Mouse (Mus musculus): ENCODE measurements around the gene Spesp1. TPM values are rescaled to one million over a fixed set of nuclear protein-coding genes. Genes with fewer than 3 reads are reported as not detected.

Gene Spesp1
- total RNA-seq, 1 experiment from 2014 or later, result not detected

DNA sequence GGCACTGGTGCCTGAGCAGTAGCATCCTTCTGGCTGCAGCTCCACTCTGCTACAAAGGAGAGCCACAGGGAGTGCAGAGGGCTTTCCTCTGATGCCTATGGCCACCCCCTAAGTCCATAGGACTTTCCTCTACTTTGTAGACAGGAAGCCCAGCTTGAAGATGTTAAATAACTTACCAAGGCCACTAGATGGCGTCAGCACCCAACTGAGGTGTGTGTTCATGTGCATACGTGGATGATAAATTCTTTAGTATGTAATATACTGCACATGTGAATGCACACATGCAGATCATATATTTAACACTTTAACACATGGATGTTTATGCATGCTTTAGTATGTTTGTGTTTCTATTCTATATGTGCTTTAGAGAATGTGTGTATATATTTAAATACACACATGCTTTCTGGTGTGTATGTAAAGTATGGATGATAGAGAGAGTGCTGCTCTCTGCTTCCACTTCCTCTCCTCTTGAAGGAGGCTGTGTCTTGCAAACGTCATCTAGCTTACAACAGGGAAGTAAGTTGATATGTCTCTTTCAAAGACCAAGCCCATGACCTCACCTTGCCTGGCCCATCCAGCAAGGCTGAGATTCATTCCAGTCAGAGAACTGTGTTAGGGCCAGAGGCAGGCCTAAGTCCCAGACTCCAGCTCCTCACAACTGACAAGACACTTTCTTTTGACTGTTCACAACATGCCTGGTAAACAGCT is 28.1 kb downstream of the Spesp1 start:
- 0 out of 2 replicates have a peak, but pooled peaks have one; percentile 11 for ATAC-seq (ENCODE audit: extremely low read depth, insufficient number of reproducible peaks, low FRiP score, poor library complexity, severe bottlenecking)

DNA sequence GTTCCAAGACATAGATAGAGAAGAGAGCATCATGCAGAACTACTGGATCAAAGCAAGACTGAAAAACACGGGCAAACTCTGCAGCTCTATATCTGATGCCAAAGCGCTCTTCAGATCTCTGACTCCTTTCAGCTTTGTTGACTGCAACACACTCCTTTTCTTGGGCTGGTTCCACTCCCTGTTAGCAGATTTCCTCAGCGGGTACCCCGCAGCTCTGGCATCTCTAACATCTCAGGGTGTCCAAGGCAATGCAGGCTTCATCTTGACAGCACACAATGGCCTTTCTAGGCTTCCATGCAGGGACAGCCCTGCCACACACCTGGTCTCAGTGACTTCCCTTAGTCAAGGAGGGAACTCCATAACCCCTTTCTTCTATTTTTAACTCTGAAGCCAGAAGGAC is 31.7 kb downstream of the Spesp1 start:
- ATAC-seq (ENCODE audit: extremely low read depth, insufficient number of reproducible peaks, low FRiP score, poor library complexity, severe bottlenecking), result no peak

DNA sequence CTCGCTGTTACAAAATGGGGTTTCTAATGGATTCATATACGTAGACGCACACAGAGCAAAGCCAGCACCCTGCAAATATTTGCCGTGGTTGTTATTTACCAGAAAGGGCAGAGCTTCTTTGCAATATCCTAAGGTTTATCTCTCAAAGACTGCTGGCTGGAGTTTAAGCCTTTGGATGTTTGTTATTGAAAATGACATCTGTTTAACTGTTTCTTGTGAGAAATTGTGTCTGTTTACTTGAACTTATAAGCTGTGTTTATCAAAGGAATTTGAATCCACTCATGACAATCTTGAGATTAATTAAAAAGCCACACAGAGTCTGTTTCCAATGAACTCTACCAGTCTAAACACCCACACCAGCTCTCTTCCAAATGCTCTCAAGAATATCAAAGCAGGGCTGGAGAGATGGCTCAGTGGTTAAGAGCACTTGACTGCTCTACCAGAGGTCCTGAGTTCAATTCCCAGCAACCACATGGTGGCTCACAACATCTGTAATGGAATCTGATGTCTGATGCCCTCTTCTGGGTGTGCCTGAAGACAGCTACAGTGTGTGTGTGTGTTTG is 35.5 kb downstream of the Spesp1 start:
- no peak for ATAC-seq (ENCODE audit: extremely low read depth, insufficient number of reproducible peaks, low FRiP score, poor library complexity, severe bottlenecking)

DNA sequence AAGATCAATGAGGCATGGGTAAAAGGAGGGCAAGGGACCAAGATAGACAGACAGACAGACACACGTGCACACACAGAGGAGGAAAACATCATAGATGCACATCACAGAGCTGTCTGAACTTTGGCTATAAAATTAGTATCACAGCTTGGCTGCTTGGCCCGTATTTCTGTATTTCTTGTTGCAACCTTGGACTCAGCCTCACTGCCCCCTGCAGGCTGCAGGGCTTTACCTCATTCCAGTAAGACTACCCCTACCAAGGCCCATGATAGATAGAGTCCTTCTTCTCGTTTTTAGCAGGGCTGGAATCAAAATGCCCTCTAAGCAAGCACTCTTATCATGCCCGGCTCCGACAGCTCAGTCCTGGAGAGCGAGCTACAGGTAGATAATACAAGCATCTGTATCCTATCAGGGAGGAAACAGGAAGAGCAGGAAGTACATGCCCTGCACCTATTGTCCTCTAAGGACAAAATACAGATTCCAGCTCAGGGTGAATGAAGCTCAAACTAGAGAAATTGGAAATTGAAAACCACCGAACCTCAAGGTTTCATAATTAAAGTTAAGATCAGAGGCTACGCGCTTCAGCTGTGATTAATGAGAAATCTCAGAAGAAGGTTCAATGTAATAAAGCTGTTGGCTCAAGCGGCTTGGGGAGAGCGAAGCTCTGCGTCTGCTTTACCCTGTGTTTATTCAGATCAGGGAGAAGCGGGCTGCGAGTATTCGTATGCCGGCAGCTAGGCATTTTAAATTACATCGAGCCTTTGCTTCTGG is 36.2 kb downstream of the Spesp1 start:
- no peak for ATAC-seq (ENCODE audit: extremely low read depth, insufficient number of reproducible peaks, low FRiP score, poor library complexity, severe bottlenecking)

DNA sequence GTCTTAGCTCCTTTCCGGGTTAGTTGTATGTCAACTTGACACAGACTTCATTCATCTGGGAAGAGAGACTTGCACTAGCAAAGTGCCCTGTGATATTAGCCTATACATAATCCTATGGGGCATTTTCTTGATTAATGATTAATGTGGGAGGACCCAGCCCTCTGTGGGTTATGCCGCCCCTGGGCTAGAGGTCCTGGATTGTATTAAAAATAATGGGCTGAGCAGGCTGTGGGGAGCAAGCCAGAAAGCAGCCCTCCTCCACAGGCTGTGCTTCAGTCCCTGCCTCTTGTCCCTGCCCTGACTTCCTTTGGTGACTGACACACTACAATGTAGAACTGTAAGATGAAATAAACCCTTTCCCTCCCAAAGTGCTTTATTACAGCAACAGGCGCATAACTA is 37.4 kb downstream of the Spesp1 start:
- ATAC-seq (ENCODE audit: extremely low read depth, insufficient number of reproducible peaks, low FRiP score, poor library complexity, severe bottlenecking), result no peak

GRCm38 (mm10) chr9:62243991-62244611 is 37.9 kb downstream of the Spesp1 start:
- ATAC-seq (ENCODE audit: extremely low read depth, insufficient number of reproducible peaks, low FRiP score, poor library complexity, severe bottlenecking), result peak; percentile 32; the same call in 1 of the 2 replicates

GRCm38 (mm10) chr9:62240036-62240435 is 42.0 kb downstream of the Spesp1 start:
- no peak for ATAC-seq (ENCODE audit: extremely low read depth, insufficient number of reproducible peaks, low FRiP score, poor library complexity, severe bottlenecking)

DNA sequence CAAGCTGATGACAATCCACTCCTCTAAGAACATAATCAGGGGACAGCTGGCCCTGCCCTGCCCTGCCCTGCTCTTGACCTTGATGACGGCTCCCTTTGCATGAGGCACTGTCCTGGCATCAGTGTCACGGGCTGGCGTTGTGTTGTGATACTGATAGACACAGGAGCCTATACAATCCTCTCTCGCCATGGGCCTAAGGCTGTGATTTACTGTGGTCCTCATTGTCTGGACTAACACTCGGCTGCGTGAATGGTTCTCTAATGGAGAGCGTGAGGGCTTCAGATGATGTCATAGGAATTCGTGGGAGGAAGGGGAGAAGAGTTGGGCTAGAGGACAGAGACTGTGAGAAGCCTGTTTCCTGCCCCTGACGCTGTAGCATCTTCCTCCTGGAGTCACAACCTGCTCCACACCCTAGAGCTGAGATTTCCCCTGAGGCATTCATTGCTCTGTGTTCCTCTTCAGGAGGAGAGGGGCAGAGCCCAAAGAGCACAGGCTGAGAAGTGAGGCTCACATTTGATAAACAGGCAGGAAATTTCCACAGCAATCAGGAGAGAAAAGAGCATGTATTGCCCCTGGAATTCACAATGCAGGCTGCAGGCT is 44.5 kb downstream of the Spesp1 start:
- no peak for ATAC-seq (ENCODE audit: extremely low read depth, insufficient number of reproducible peaks, low FRiP score, poor library complexity, severe bottlenecking)

DNA sequence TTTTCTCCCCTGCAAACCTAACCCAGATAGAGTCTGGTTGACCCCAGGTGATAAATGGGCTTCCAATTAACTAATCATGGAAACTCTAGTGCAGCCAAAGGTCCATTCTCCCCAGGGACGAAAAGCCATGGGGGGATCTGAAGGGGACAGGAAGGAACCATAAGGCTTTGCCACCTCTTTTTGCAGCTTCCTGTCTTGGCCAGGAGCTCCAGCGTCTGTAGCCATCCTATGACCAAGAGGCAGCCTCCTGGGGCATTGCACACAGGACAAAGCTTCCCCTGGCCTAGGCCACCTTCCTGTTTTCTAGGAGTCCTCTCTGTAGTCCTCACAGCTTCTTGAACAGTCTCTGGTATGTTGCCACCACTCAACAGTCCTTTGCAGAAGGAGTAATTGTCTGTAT is 46.5 kb downstream of the Spesp1 start:
- ATAC-seq (ENCODE audit: extremely low read depth, insufficient number of reproducible peaks, low FRiP score, poor library complexity, severe bottlenecking), result no peak

DNA sequence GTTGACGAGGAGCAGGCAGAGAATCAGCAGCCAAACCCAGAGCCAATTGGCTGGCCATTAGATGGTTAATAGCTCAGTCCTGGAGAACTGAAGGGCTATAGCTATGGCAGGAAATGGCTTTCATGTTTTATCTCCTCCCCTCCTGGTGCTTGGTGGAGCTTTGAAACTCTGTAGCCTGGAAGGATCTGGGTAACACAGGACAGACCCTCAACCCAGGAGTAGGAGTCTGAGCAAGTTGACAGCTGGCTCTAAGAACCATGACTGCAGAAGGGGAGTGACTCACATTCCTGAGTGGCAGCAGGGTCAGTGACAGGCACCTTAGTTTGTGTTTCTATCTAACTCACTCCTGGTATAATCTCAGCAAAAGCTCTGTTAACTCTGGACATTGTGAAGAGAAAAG is 49.4 kb downstream of the Spesp1 start:
- no peak for ATAC-seq (ENCODE audit: extremely low read depth, insufficient number of reproducible peaks, low FRiP score, poor library complexity, severe bottlenecking)

- ATAC-seq (ENCODE audit: extremely low read depth, insufficient number of reproducible peaks, low FRiP score, poor library complexity, severe bottlenecking), result no peak
Observed at GRCm38 (mm10) chr9:62231046-62231445, 51.0 kb downstream of the Spesp1 start.

- no peak for ATAC-seq (ENCODE audit: extremely low read depth, insufficient number of reproducible peaks, low FRiP score, poor library complexity, severe bottlenecking)
Observed at GRCm38 (mm10) chr9:62229985-62230384, 52.0 kb downstream of the Spesp1 start.

DNA sequence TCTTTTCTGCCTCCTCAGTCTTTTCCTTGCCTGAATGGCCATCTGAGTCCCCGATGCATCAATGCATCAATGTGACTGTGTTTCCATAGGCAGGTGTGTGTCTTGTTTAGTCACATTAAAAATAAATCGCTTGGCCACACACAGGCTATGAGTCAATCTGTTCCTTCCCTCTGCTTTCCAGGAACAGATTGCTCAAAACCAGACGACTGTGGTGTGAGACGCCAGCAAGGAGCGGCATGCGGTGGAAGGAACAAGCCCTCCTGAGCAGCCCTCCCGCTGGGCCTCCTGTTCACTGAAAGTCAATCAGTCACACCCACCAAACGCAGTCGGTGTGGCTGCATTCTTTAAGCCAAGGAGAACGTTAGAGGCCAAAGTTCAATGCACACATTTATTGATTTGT is 59.5 kb downstream of the Spesp1 start:
- no peak for ATAC-seq (ENCODE audit: extremely low read depth, insufficient number of reproducible peaks, low FRiP score, poor library complexity, severe bottlenecking)

GRCm38 (mm10) chr9:62222029-62222428 is 60.0 kb downstream of the Spesp1 start:
- ATAC-seq (ENCODE audit: extremely low read depth, insufficient number of reproducible peaks, low FRiP score, poor library complexity, severe bottlenecking), result no peak

Other genes with a start within 250 kb of the Spesp1 start
- 8.7 and 10.8 TPM in 2 replicates for gene Glce, start 159.6 kb downstream of the Spesp1 start, total RNA-seq (2017)
- gene Anp32a, start 59.1 kb upstream of the Spesp1 start, total RNA-seq (2017), result 571 and 598 TPM in 2 replicates